Mouse (Mus musculus) c-Kit-positive CD71-negative TER-119-negative erythroid progenitor cells, embryonic 14.5 days (primary cell): Measurements from ENCODE around the gene Nf2.

Source experiments
- DNase-seq: peaks from one replicate; pipeline ENCODE4 v3.0.0-alpha.2; 2013; ENCODE audit warnings: low read depth

The Nf2 gene

GRCm38 (mm10) chr11:4793006-4793405, 56.3 kb downstream of the Nf2 start:
- DNase-seq = no peak

DNA sequence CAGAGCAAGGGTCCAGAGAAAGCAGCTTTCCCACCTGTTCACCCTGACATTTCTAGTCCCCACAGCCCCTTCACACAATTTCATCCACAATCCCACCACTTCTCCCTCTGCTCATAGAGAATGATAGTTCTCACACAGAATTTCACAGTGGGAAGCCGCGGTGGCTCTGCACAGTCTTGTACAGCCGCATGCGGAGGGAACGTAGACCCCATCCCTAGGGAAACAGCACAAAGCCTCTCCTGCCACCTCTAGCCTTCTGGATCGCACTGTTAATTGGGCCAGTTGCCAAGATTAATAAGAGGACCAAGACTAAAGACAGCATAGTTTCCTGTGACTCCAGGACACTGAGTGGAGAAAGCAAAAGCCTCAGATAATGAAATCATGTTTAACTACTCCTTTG, 57.8 kb downstream of the Nf2 start:
- DNase-seq = no peak

GRCm38 (mm10) chr11:4789691-4790090, 59.6 kb downstream of the Nf2 start:
- DNase-seq = no peak

DNA sequence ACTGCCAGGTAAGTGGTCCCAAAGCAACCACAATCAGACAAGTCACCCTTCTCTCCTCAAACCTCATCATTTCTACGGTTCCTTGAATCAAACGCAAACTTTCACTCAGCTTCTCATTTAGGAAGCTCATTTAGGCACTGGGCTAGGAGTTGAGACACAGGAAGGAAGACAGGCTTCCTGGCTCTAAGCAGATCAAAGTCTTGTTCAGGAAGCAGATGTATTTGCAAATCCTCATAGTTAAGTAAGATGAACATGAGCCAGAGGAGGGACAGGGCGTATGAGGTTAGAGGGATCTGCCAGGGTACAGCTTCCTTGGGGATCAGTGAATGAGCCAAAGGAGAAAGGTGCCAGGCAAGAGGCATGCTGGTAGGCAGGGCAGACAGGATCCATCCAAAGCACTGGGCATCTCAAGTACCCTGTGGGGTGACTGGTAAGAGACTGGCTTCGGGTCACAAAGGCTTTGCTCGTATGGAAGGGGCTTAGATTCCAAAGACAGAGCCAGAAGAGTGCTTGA, 64.7 kb downstream of the Nf2 start:
- DNase-seq = no peak

GRCm38 (mm10) chr11:4783116-4783515, 66.2 kb downstream of the Nf2 start:
- DNase-seq = no peak

DNA sequence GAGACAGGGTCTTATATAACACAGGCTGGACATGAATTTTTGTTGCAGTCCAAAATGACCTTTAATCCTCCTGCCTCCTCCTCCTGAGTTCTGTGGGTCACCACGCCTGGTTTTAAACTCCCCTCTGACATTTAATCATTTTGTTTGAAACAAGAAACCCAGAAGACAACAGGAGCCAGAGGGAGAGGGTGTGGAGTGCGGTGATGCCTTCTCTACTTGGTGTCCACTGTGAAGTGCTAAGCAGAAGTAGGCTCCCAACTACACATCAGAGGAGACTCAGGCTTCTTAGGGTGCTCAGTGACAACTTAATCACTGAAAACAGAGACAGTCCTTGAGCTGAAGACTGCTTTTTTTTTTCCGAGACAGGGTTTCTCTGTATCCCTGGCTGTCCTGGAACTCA, 68.4 kb downstream of the Nf2 start:
- no peak for DNase-seq

DNA sequence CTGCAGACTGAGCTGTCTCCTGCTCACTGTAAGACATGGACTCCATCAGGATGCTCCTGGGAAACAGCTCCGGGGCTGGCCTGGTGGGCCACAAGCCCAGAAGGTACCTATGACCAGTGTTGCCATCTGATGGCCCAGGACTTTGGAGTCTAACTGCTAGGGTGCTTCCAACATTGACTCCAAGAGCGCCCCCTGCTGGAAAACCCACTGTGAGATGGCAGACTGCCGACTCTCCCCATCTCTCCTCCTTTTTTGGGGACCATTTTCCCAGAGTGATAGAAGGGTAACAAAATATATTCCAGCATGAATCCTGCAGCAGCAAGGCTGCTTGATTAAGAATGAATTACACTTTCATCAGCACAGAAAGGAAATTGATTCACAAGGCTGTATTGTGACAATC, 76.4 kb downstream of the Nf2 start:
- DNase-seq = peak; percentile 36

DNA sequence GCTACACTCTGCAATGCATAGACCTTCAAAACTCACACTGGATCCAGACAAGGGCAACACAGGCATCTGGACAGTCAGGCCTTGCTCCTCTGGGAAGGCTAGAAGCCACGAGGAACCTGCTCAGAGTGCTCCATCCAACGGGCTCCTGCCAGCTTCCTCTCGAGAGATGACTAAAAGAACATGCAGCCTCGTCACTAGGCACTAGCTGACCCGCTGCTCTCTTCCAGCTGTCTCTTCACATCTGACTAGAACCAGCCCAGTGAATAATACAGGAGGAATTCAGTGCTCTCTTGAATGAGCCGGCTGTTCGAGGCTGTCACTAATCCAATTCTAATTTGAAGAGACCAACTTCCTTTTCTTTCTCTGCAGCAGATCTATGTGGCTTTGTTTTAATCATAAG, 77.6 kb downstream of the Nf2 start:
- no peak for DNase-seq

DNA sequence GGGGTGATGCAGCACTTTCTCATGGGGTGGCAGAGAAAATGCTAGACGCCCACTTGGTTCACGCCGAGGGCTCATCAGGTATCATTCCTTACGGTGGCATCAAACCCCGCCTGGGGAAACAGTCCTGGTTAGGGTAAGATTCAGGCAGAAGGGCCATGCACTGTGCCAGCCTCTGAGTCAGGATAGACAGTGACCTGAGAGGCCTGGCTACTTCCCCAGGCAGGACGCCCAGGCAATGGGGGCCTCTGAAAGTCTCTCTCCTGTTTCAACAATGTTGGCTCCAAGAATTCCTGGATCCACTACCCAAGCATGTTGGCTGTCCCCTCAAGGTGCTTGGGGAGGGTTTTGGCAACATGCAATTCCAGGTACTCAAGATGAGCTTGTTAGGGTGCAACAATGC, 79.5 kb downstream of the Nf2 start:
- DNase-seq = no peak

DNA sequence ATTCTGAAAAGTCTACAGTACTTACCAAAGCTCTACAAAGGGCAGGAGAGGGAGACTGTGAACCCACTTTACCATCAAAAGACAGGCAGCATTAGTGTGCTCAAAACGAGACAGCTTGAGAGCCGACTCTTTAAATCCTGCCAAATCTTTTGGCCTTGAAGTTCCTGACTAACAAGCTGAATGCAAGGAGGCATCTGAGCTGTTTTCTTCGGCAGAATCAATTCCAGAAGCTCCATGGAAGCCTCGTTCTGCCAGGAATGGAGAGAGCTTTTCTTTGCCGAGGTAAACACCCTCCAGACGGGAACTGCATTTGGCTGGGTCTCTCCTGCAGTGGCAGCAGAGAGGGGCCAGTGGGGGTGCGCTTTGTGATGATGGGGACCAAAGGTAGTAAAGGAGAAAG, 80.0 kb downstream of the Nf2 start:
- DNase-seq = no peak

DNA sequence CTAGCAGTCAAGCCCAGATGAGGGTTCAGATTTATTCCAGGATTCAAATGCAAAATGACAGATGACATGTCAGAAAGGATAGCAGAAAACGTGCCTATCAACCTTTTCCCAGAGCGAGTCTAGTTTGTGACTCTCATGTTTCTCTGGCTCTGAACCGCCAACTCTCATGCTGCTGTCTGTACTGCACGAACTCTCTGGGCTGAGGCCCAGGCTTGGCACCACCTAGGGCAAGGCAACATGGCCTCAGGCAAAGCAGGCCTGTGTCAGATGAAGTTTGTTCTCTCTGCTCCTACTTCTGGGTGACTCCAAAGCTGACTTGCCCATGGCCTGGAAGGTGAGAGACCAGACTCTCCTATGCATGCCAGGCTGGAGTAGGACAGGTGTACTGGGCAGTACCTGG, 80.9 kb downstream of the Nf2 start:
- no peak for DNase-seq

- no peak for DNase-seq
Measured at GRCm38 (mm10) chr11:4764476-4764875, 84.9 kb downstream of the Nf2 start.

- DNase-seq = no peak
Measured at GRCm38 (mm10) chr11:4763631-4764030, 85.7 kb downstream of the Nf2 start.

GRCm38 (mm10) chr11:4762511-4762910, 86.8 kb downstream of the Nf2 start:
- no peak for DNase-seq

DNA sequence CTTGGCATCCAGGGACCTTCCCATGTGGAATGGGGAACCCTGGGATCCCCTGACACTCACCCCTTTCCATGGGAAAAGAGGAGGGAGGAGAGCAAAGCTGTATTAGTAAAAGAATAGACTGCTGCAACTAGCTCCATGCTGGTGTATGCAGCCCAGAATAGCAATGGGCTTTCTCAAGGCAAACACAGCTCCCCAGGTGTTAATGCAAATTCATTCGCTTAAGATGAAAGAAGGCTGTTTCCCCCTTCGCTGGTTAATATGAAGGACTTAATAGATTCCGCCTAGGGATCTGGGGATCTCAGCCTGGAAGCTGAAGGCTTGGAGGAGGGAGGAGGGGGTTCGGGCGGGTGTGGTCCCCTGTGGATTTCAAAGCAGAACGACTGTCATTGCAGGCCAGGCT, 87.3 kb downstream of the Nf2 start:
- no peak for DNase-seq

DNA sequence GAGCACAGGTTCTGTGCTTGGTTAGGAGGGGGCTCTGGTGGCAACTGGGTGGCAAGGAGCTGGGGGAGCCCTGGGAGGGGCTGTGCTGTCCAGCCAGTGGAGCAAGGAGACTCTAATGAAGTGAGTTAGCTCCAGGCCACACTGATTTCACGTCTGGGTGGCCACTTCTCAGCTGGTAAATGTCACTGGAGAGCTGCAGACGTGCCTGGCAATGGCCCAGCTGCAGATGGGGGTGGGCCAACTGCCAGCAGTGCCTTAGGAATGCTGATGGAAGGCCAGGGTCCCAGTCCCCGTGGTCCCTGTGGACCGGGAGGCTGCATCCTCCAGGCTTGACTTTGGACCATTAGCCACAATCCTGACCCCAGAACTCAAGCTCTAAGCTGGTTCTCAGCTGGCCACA, 88.9 kb downstream of the Nf2 start:
- DNase-seq = no peak

DNA sequence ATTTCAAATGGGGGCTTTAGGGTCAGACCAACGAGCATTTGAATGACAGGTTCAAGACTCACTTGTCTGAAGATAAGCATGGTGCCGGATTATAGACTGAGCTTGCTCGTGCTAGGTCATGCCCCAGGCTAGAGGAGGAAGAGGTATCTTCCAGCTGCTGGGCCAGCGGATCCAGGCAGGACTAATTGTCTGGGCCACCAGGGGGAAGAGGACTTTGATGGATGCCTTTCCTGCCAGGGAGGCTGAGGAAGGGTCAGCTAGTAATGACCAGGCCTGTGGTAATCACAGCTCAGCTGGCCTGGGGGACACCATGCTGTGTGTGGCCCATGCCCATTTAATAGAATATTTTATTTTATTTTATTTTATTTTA, 91.6 kb downstream of the Nf2 start:
- DNase-seq = no peak

- no peak for DNase-seq
Measured at GRCm38 (mm10) chr11:4756984-4757788, 92.2 kb downstream of the Nf2 start.

DNA sequence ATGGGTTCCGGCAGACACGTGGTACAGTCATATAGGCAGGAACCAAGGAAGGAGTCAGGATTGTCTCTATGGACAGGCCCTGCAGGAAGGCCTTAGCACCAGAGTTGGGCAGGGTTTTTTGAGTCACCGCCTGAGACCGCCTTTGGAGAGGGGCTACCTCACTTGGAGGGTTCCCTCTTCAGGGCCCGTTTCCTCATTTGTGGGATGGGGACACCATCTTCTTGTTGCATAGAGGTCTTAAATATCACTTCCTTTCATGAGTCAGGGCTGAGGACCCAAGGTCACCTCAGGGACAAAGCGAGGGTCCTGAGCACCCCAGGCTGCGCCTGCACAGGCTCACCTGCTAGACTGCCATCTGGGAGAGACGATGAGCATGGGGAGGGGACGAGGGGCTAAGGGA, 92.9 kb downstream of the Nf2 start:
- no peak for DNase-seq

DNA sequence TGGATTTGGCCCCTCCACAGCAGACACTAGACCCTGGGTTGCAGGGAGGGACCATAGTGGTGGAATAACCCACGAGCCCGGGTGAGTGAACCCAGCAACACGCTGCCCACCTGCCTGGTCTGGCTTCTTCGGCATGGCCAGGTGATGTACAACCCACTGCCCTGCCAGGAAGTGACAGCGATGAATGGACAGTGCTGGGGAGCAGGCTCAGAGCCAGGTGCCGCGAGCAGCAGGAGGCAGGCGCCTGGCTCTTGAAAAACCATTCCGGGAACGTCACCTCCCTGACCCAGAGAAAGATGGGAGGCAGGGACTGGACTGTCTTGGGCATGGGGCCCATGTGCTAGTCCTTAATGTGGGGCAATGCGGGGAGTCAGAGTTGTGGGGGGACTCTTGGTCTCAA, 94.5 kb downstream of the Nf2 start:
- DNase-seq = no peak

- peak; percentile 10 for DNase-seq
Measured at GRCm38 (mm10) chr11:4754036-4754435, 95.3 kb downstream of the Nf2 start.

GRCm38 (mm10) chr11:4752836-4753235, 96.5 kb downstream of the Nf2 start:
- DNase-seq = no peak

DNA sequence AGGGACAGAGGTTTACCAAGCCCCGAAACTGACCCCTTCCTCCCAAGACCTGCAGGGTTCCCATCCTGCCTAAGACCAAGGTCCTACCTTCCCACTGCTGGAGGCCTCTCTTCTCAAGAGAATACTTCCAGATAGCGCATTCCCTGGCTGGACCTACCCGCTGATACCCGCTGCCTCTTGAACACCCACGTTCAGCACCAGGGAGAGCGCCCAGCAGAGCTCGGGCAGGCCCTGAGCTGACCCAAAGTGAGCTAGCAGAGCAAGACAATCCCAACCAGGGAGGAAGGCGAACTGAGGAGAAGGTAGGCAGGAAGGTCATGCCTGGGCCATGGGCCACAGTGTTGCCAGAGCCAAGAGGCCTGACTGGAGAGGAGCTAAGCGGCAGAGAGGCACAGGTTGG, 99.1 kb downstream of the Nf2 start:
- DNase-seq = peak; percentile 73

GRCm38 (mm10) chr11:4747285-4747684, 102.1 kb downstream of the Nf2 start:
- DNase-seq = no peak
